In genomic region chr11:109706586-109706985, GRCm38 (mm10) we compare ENCODE assay signal across 26 mouse cellular contexts. TPM values are rescaled to one million over a fixed set of nuclear protein-coding genes. Genes with fewer than 3 reads are reported as not detected.
A peak's percentile ranks its signal among the peaks of the same experiment; 100 is the strongest.
DNase-seq lines count a peak whose midpoint lies in the region; ATAC-seq and TF ChIP-seq lines count a peak whose summit lies in the region.
"Had no signal": no experiment of that assay in that cellular context is flagged by ENCODE, and none has a peak within 500 bp of the region (broad histone marks: within the 10 kb centered on the region; RNA-seq: fewer than 3 reads in every experiment).

No protein-coding gene starts in this region.

- ATAC-seq in heart, embryonic 14.5 days (ENCODE audit: insufficient number of reproducible peaks, insufficient read depth, low FRiP score, low read depth), result no peak
- ATAC-seq in midbrain, embryonic 11.5 days (ENCODE audit: low FRiP score), result no peak
- no peak for ATAC-seq in midbrain, postnatal 0 days (ENCODE audit: low FRiP score)
- ATAC-seq: forebrain, embryonic 16.5 days; midbrain, embryonic 15.5 days had no signal

- H3K9ac ChIP-seq in heart, embryonic 14.5 days (ENCODE audit: low read length), result no peak overlapping the region
- no peak overlapping the region for H3K9ac ChIP-seq in heart, adult 2 months (ENCODE audit: low read depth, low read length)
- no peak overlapping the region for H3K9ac ChIP-seq in midbrain, embryonic 11.5 days (ENCODE audit: low read length)
- H3K9ac ChIP-seq in midbrain, postnatal 0 days (replicated peaks; ENCODE audit: low read length, poor library complexity, severe bottlenecking), result no peak overlapping the region
- H3K9ac ChIP-seq: embryonic facial prominence, embryonic 12.5 days; hindbrain, embryonic 14.5 days; limb, embryonic 15.5 days; lung, embryonic 14.5 days; midbrain, embryonic 15.5 days had no signal

- peak overlapping the region; percentile 24; the same call in 1 of the 2 replicates for H3K27ac ChIP-seq in gastrocnemius, adult 2 months
- peak overlapping the region in 1 of 2 experiments; percentile 41; a peak in 2 of 4 replicates for H3K27ac ChIP-seq in heart, embryonic 14.5 days (replicated peaks in 1 of 2; ENCODE audit: control insufficient read depth in 1 of 2, insufficient read depth in 1 of 2, low read depth in 2 of 2, low read length in 2 of 2)
- H3K27ac ChIP-seq in heart, adult 2 months, result no peak overlapping the region; the same call in 1 of the 2 replicates
- no peak overlapping the region for H3K27ac ChIP-seq in midbrain, embryonic 11.5 days (ENCODE audit: low read depth, low read length)
- H3K27ac ChIP-seq in midbrain, postnatal 0 days (ENCODE audit: low read depth, low read length), result no peak overlapping the region
- H3K27ac ChIP-seq: embryonic facial prominence, embryonic 12.5 days; hindbrain, embryonic 14.5 days; limb, embryonic 10.5 days; limb, embryonic 15.5 days; midbrain, embryonic 15.5 days had no signal

- no peak overlapping the region for H3K4me3 ChIP-seq in gastrocnemius, adult 2 months
- no peak overlapping the region for H3K4me3 ChIP-seq in heart, embryonic 14.5 days (ENCODE audit: control insufficient read depth in 1 of 2, insufficient read depth in 1 of 2, low read depth in 1 of 2, low read length in 2 of 2)
- H3K4me3 ChIP-seq in heart, adult 2 months, result no peak overlapping the region
- no peak overlapping the region for H3K4me3 ChIP-seq in midbrain, embryonic 11.5 days (ENCODE audit: low read depth, low read length)
- no peak overlapping the region for H3K4me3 ChIP-seq in midbrain, postnatal 0 days (ENCODE audit: low read depth, low read length)
- H3K4me3 ChIP-seq: embryonic facial prominence, embryonic 12.5 days; limb, embryonic 10.5 days; limb, embryonic 15.5 days; midbrain, embryonic 15.5 days had no signal

- WGBS in heart, embryonic 14.5 days, result 77% methylated on average over 4 of the region's 4 CpGs
- WGBS in heart, adult 2 months, result 74% methylated on average over 4 of the region's 4 CpGs
- 84% methylated on average over 4 of the region's 4 CpGs for WGBS in midbrain, embryonic 11.5 days
- 80% methylated on average over 4 of the region's 4 CpGs for WGBS in midbrain, postnatal 0 days

- no peaks in the 10 kb centered on the region for H3K27me3 ChIP-seq in heart, embryonic 14.5 days (ENCODE audit: control insufficient read depth, insufficient read depth, low read length)
- H3K27me3 ChIP-seq in heart, adult 2 months (ENCODE audit: control insufficient read depth, insufficient read depth, low read length), result no peaks in the 10 kb centered on the region
- no peaks in the 10 kb centered on the region for H3K27me3 ChIP-seq in midbrain, embryonic 11.5 days (ENCODE audit: control insufficient read depth, insufficient read depth, low read length)
- no peaks in the 10 kb centered on the region for H3K27me3 ChIP-seq in midbrain, postnatal 0 days (ENCODE audit: insufficient read depth, low read length)
- H3K27me3 ChIP-seq: embryonic facial prominence, embryonic 12.5 days; limb, embryonic 15.5 days; midbrain, embryonic 15.5 days had no signal

- TF ChIP-seq CTCF in gastrocnemius, adult 2 months (IDR thresholded peaks at IDR 0.05), result no peak
- TF ChIP-seq CTCF in heart, adult 2 months (IDR thresholded peaks at IDR 0.05), result no peak
- no peak for TF ChIP-seq CTCF in midbrain, postnatal 0 days (IDR thresholded peaks at IDR 0.05)

- no peaks in the 10 kb centered on the region for H3K9me3 ChIP-seq in heart, embryonic 14.5 days (ENCODE audit: control insufficient read depth, low read length)
- no peaks in the 10 kb centered on the region for H3K9me3 ChIP-seq in midbrain, embryonic 11.5 days (ENCODE audit: control insufficient read depth, low read length)
- no peaks in the 10 kb centered on the region for H3K9me3 ChIP-seq in midbrain, postnatal 0 days (ENCODE audit: low read length)
- H3K9me3 ChIP-seq: embryonic facial prominence, embryonic 12.5 days; limb, embryonic 10.5 days; limb, embryonic 15.5 days; midbrain, embryonic 15.5 days had no signal

- H3K4me1 ChIP-seq in heart, embryonic 14.5 days (ENCODE audit: control insufficient read depth in 2 of 2, insufficient read depth in 2 of 2, low read length in 2 of 2), result peaks cover 16 to 19% of the 10 kb centered on the region in 2 experiments
- peaks cover 6% of the 10 kb centered on the region for H3K4me1 ChIP-seq in heart, adult 2 months (ENCODE audit: control insufficient read depth, insufficient read depth, low read length)
- no peaks in the 10 kb centered on the region for H3K4me1 ChIP-seq in midbrain, embryonic 11.5 days (ENCODE audit: control insufficient read depth, insufficient read depth, low read length)
- H3K4me1 ChIP-seq in midbrain, postnatal 0 days (ENCODE audit: insufficient read depth, low read length), result no peaks in the 10 kb centered on the region
- H3K4me1 ChIP-seq: limb, embryonic 10.5 days; midbrain, embryonic 15.5 days had no signal

- H3K4me2 ChIP-seq in heart, embryonic 14.5 days (ENCODE audit: low read length), result peak overlapping the region; percentile 56
- no peak overlapping the region for H3K4me2 ChIP-seq in midbrain, embryonic 11.5 days
- no peak overlapping the region for H3K4me2 ChIP-seq in midbrain, postnatal 0 days (ENCODE audit: low read depth, low read length, poor library complexity, severe bottlenecking)
- H3K4me2 ChIP-seq: embryonic facial prominence, embryonic 12.5 days; hindbrain, embryonic 14.5 days; limb, embryonic 15.5 days; midbrain, embryonic 15.5 days had no signal

- intact Hi-C loops in gastrocnemius, adult 2 months (cut with DNase I), result no loop called here
- intact Hi-C loops in heart, adult 2 months (cut with DNase I), result no loop called here

- no peak for TF ChIP-seq EP300 in heart, adult 2 months (IDR thresholded peaks at IDR 0.05; ENCODE audit: insufficient read depth, low read depth, low read length)

- no peak for DNase-seq in gastrocnemius, adult 2 months
- no peak for DNase-seq in gastrocnemius, postnatal 10 days
- no peak for DNase-seq in heart, adult 2 months
- DNase-seq in midbrain, embryonic 11.5 days (ENCODE audit: low spot score, missing footprints), result peak; percentile 57
- no peak for DNase-seq in midbrain, postnatal 0 days (ENCODE audit: low spot score)
- no peak for DNase-seq in cerebellum, postnatal 4 days (ENCODE audit: low spot score in 2 of 2)
- no peak for DNase-seq in layer of hippocampus, postnatal 10 days (ENCODE audit: low spot score in 2 of 2)
- DNase-seq: cerebellum, adult 8-10 months; cerebellum, postnatal 25 days; gastrocnemius, postnatal 14 days; kidney, postnatal 4 days; right cerebral cortex, postnatal 25 days; spleen, adult 18-20 months; thymus, postnatal 14 days had no signal

- H3K79me2 ChIP-seq in heart, adult 2 months (replicated peaks; ENCODE audit: control insufficient read depth, insufficient read depth, low read length), result 0 out of 2 replicates have a peak, but pooled peaks cover 1% of the 10 kb centered on the region

- no peak for TF ChIP-seq POLR2A in heart, adult 2 months (IDR thresholded peaks at IDR 0.05; ENCODE audit: insufficient read depth, low read depth, low read length)

- H3K36me3 ChIP-seq in heart, embryonic 14.5 days (ENCODE audit: control insufficient read depth, insufficient read depth, low read length), result no peaks in the 10 kb centered on the region
- H3K36me3 ChIP-seq in heart, adult 2 months (ENCODE audit: control insufficient read depth, insufficient read depth, low read length), result no peaks in the 10 kb centered on the region; the same call in 1 of the 2 replicates
- no peaks in the 10 kb centered on the region for H3K36me3 ChIP-seq in midbrain, embryonic 11.5 days (ENCODE audit: control insufficient read depth, insufficient read depth, low read length)
- no peaks in the 10 kb centered on the region for H3K36me3 ChIP-seq in midbrain, postnatal 0 days (ENCODE audit: insufficient read depth, low read length)
- H3K36me3 ChIP-seq: embryonic facial prominence, embryonic 12.5 days; G1E; limb, embryonic 10.5 days; limb, embryonic 15.5 days; midbrain, embryonic 15.5 days had no signal

RNA-seq across cellular contexts. Expression of gene Fam20a, which starts 15.5 kb away (rescaled TPM):
- total RNA-seq in gastrocnemius, adult 2 months (2021), result 1 to 10 TPM; 1.2 to 2.7 TPM
- total RNA-seq in gastrocnemius, postnatal 10 days (2021), result 1 to 10 TPM; 4.6 to 7.5 TPM
- polyA plus RNA-seq in heart, embryonic 14.5 days (2014; fragmentation: Nextera tagmentation; extraction: Ambion mirVana), result 2.1 and 2.6 TPM in 2 replicates
- total RNA-seq in heart, adult 2 months (2021), result 1 to 10 TPM; 5.8 to 6.3 TPM
- polyA plus RNA-seq in heart, adult 2 months (2012; rRNA removed), result 6.1 and 7.9 TPM in 2 replicates
- 1.9 and 2.7 TPM in 2 replicates for polyA plus RNA-seq in midbrain, embryonic 11.5 days (2014; fragmentation: Nextera tagmentation; extraction: Ambion mirVana)
- 8.9 and 10.4 TPM in 2 replicates for total RNA-seq in midbrain, postnatal 0 days (2014; rRNA removed)
- polyA plus RNA-seq in midbrain, postnatal 0 days (2015; fragmentation: Nextera tagmentation; extraction: Ambion mirVana), result 5.9 and 6.1 TPM in 2 replicates
- 10 to 100 TPM; 16.1 to 18.9 TPM for total RNA-seq in layer of hippocampus, postnatal 10 days (2021)
- total RNA-seq: granulocyte monocyte progenitor cell, adult 5-6 weeks; hematopoietic stem cell, adult 5-6 weeks; neutrophil, adult 5-6 weeks had no signal
- polyA plus RNA-seq: G1E had no signal

RNA-seq across cellular contexts. Expression of gene Prkar1a, which starts 57.4 kb away (rescaled TPM):
- total RNA-seq in gastrocnemius, adult 2 months (2021), result 100 to 1,000 TPM in 1 of 2 experiments, 10 to 100 TPM in 1; 98.9 to 117 TPM
- 100 to 1,000 TPM; 246 to 270 TPM for total RNA-seq in gastrocnemius, postnatal 10 days (2021)
- 492 and 510 TPM in 2 replicates for polyA plus RNA-seq in heart, embryonic 14.5 days (2014; fragmentation: Nextera tagmentation; extraction: Ambion mirVana)
- total RNA-seq in heart, adult 2 months (2021), result 100 to 1,000 TPM; 363 to 378 TPM
- 169 and 248 TPM in 2 replicates for polyA plus RNA-seq in heart, adult 2 months (2012; rRNA removed)
- 435 and 478 TPM in 2 replicates for polyA plus RNA-seq in midbrain, embryonic 11.5 days (2014; fragmentation: Nextera tagmentation; extraction: Ambion mirVana)
- total RNA-seq in midbrain, postnatal 0 days (2014; rRNA removed), result 231 and 289 TPM in 2 replicates
- polyA plus RNA-seq in midbrain, postnatal 0 days (2015; fragmentation: Nextera tagmentation; extraction: Ambion mirVana), result 467 and 473 TPM in 2 replicates
- total RNA-seq in layer of hippocampus, postnatal 10 days (2021), result 100 to 1,000 TPM; 414 to 447 TPM
